Mouse (Mus musculus) neural tube, embryonic 14.5 days (tissue): ENCODE results near the gene Ugt2b1. TPM values are rescaled to one million over a fixed set of nuclear protein-coding genes. Genes with fewer than 3 reads are reported as not detected.
"Not testable (repeated sequence)": the region's sequence is repeated elsewhere in the genome, so short reads cannot be mapped to it uniquely, and the experiment has no call there.

Experiments
- ATAC-seq: fragments of 200-750 bp; cut with Nextera tagmentation; 2 replicates; pipeline ENCODE4 v1.8.0; 2017; ENCODE audit warnings: low read depth, mild to moderate bottlenecking, moderate TSS enrichment, moderate library complexity
- H3K27ac ChIP-seq: fragments of 300-500 bp; sonication (generic); 2 replicates; pipeline ENCODE4 v1.5.1; 2014; ENCODE audit warnings: low read depth, mild to moderate bottlenecking, control low read depth, low read length, moderate library complexity, mixed read lengths
- H3K27me3 ChIP-seq: fragments of 300-500 bp; sonication (generic); 2 replicates; pipeline ENCODE4 v1.6.1; 2014; ENCODE audit warnings: low read length; ENCODE audit not compliant: control insufficient read depth, insufficient read depth
- H3K36me3 ChIP-seq: fragments of 300-500 bp; sonication (generic); 2 replicates; pipeline ENCODE4 v1.6.1; 2014; ENCODE audit warnings: low read length, mixed read lengths; ENCODE audit not compliant: control insufficient read depth, insufficient read depth
- H3K4me1 ChIP-seq: fragments of 300-500 bp; sonication (generic); 2 replicates; pipeline ENCODE4 v1.6.1; 2014; ENCODE audit warnings: low read length; ENCODE audit not compliant: control insufficient read depth, insufficient read depth
- H3K4me2 ChIP-seq: fragments of 300-500 bp; sonication (generic); 2 replicates; pipeline ENCODE4 v1.6.1; 2014; ENCODE audit warnings: mild to moderate bottlenecking, low read depth, low read length, control low read depth
- H3K4me3 ChIP-seq: fragments of 300-500 bp; sonication (generic); 2 replicates; pipeline ENCODE4 v1.5.1; 2014; ENCODE audit warnings: low read depth, low read length, control low read depth, mixed read lengths
- H3K9ac ChIP-seq: fragments of 300-500 bp; sonication (generic); replicated peaks from 2 replicates; pipeline ENCODE4 v1.6.1; 2014; ENCODE audit warnings: low read depth, mild to moderate bottlenecking, control low read depth, low read length, mixed read lengths
- H3K9me3 ChIP-seq: fragments of 300-500 bp; sonication (generic); 2 replicates; pipeline ENCODE4 v1.6.1; 2016; ENCODE audit warnings: low read length; ENCODE audit not compliant: control insufficient read depth
- WGBS: fragments of 180-500 bp; shearing (Covaris S2); extraction: QIAGEN DNeasy Blood & Tissue Kit; methylation state at CpG from one replicate; pipeline ENCODE4 v1.1.7; 2014; 5-methylcytosine and 5-hydroxymethylcytosine counted together
- polyA plus RNA-seq: library from polyadenylated mRNA; unstranded; fragments of >200 nt; fragmentation: Nextera tagmentation; extraction: Ambion mirVana; gene quantifications from 2 replicates; pipeline ENCODE4 v1.2.1, GENCODE M21; 2014

Gene Ugt2b1
- polyA plus RNA-seq, result not detected in 2 replicates

GRCm38 (mm10) chr5:86926426-86926825, at the start of gene Ugt2b1:
Gene Ugt2b1 (minus strand): TSS chr5:86926530.
- H3K9me3 ChIP-seq, result no peaks in the 10 kb centered on the region
- H3K4me3 ChIP-seq, result no peak within 1 kb of the TSS
- no peak within 1 kb of the TSS for H3K27ac ChIP-seq
- H3K9ac ChIP-seq, result no peak within 1 kb of the TSS
- no peaks in the 10 kb centered on the region for H3K4me1 ChIP-seq
- no peak for ATAC-seq
- H3K36me3 ChIP-seq, result no peaks in the 10 kb centered on the region
- WGBS, result 84% methylated on average over 2 of the region's 2 CpGs
- H3K27me3 ChIP-seq, result no peaks in the 10 kb centered on the region
- H3K4me2 ChIP-seq, result no peak within 1 kb of the TSS

GRCm38 (mm10) chr5:86967271-86967670, 40.9 kb upstream of the Ugt2b1 start:
- not testable (repeated sequence) for H3K4me3 ChIP-seq, H3K4me1 ChIP-seq, ATAC-seq, H3K27ac ChIP-seq, H3K36me3 ChIP-seq, H3K27me3 ChIP-seq, H3K9me3 ChIP-seq, H3K9ac ChIP-seq, H3K4me2 ChIP-seq
- 93% methylated on average over 5 of the region's 5 CpGs for WGBS

GRCm38 (mm10) chr5:86962849-86963248, 36.5 kb upstream of the Ugt2b1 start:
- not testable (repeated sequence) for ATAC-seq, H3K4me1 ChIP-seq, H3K9me3 ChIP-seq, H3K36me3 ChIP-seq, H3K27me3 ChIP-seq, H3K9ac ChIP-seq, H3K27ac ChIP-seq, H3K4me2 ChIP-seq, H3K4me3 ChIP-seq
- WGBS, result 6% methylated on average over 1 of the region's 1 CpGs

- Histone ChIP-seq H3K9me3 (no peaks in the 10 kb centered on the region), H3K9ac (no peak overlapping the region), H3K27me3 (no peaks in the 10 kb centered on the region), H3K4me2 (no peak overlapping the region), H3K27ac (no peak overlapping the region), H3K4me3 (no peak overlapping the region), H3K36me3 (no peaks in the 10 kb centered on the region), H3K4me1 (no peaks in the 10 kb centered on the region)
- no peak for ATAC-seq
- 83% methylated on average over 3 of the region's 3 CpGs for WGBS
Observed at GRCm38 (mm10) chr5:86961587-86962358, 35.4 kb upstream of the Ugt2b1 start.

- H3K36me3 ChIP-seq, result no peaks in the 10 kb centered on the region
- ATAC-seq, result no peak
- no peak overlapping the region for H3K27ac ChIP-seq
- H3K4me1 ChIP-seq, result no peaks in the 10 kb centered on the region
- H3K27me3 ChIP-seq, result no peaks in the 10 kb centered on the region
- H3K4me2 ChIP-seq, result no peak overlapping the region
- 80% methylated on average over 3 of the region's 3 CpGs for WGBS
- no peak overlapping the region for H3K4me3 ChIP-seq
- H3K9me3 ChIP-seq, result no peaks in the 10 kb centered on the region
- no peak overlapping the region for H3K9ac ChIP-seq
Observed at GRCm38 (mm10) chr5:86960504-86960903, 34.2 kb upstream of the Ugt2b1 start.

- WGBS, result 88% methylated on average over 2 of the region's 2 CpGs
- no peak for ATAC-seq
- Histone ChIP-seq H3K36me3 (no peaks in the 10 kb centered on the region), H3K4me1 (no peaks in the 10 kb centered on the region), H3K4me3 (no peak overlapping the region), H3K9ac (no peak overlapping the region), H3K27me3 (no peaks in the 10 kb centered on the region), H3K27ac (no peak overlapping the region), H3K9me3 (no peaks in the 10 kb centered on the region), H3K4me2 (no peak overlapping the region)
Observed at GRCm38 (mm10) chr5:86942111-86942510, 15.8 kb upstream of the Ugt2b1 start.

GRCm38 (mm10) chr5:86920661-86921233, 5.6 kb downstream of the Ugt2b1 start:
- 70% methylated on average over 3 of the region's 3 CpGs for WGBS
- no peaks in the 10 kb centered on the region for H3K27me3 ChIP-seq
- no peak overlapping the region for H3K9ac ChIP-seq
- H3K4me2 ChIP-seq, result no peak overlapping the region
- no peaks in the 10 kb centered on the region for H3K4me1 ChIP-seq
- no peaks in the 10 kb centered on the region for H3K9me3 ChIP-seq
- no peaks in the 10 kb centered on the region for H3K36me3 ChIP-seq
- no peak for ATAC-seq
- no peak overlapping the region for H3K27ac ChIP-seq
- H3K4me3 ChIP-seq, result no peak overlapping the region

- no peaks in the 10 kb centered on the region for H3K36me3 ChIP-seq
- WGBS, result 90% methylated on average over 3 of the region's 3 CpGs
- no peaks in the 10 kb centered on the region for H3K9me3 ChIP-seq
- no peak overlapping the region for H3K4me2 ChIP-seq
- no peak overlapping the region for H3K4me3 ChIP-seq
- no peaks in the 10 kb centered on the region for H3K27me3 ChIP-seq
- no peak overlapping the region for H3K9ac ChIP-seq
- ATAC-seq, result no peak
- H3K27ac ChIP-seq, result no peak overlapping the region
- no peaks in the 10 kb centered on the region for H3K4me1 ChIP-seq
Observed at GRCm38 (mm10) chr5:86911357-86912099, 14.8 kb downstream of the Ugt2b1 start.

- Histone ChIP-seq H3K4me3 (no peak overlapping the region), H3K4me1 (no peaks in the 10 kb centered on the region), H3K27ac (no peak overlapping the region), H3K4me2 (no peak overlapping the region), H3K27me3 (no peaks in the 10 kb centered on the region), H3K9me3 (no peaks in the 10 kb centered on the region), H3K36me3 (no peaks in the 10 kb centered on the region), H3K9ac (no peak overlapping the region)
- 74% methylated on average over 1 of the region's 1 CpGs for WGBS
- no peak for ATAC-seq
Observed at GRCm38 (mm10) chr5:86910770-86911169, 15.6 kb downstream of the Ugt2b1 start.
